Mouse (Mus musculus) hindbrain, embryonic 13.5 days (tissue): Measurements from ENCODE around the gene Aym1. TPM values are rescaled to one million over a fixed set of nuclear protein-coding genes. Genes with fewer than 3 reads are reported as not detected.
"Not testable (repeated sequence)": the region's sequence is repeated elsewhere in the genome, so short reads cannot be mapped to it uniquely, and the experiment has no call there.

Experiments used
- ATAC-seq: fragments of 200-750 bp; cut with Nextera tagmentation; 2 replicates; pipeline ENCODE4 v1.8.0; 2017; ENCODE audit warnings: moderate TSS enrichment; ENCODE audit not compliant: low FRiP score
- H3K27ac ChIP-seq: fragments of 300-500 bp; sonication (generic); 2 replicates; pipeline ENCODE4 v1.5.1; 2015; ENCODE audit warnings: inconsistent platforms, mild to moderate bottlenecking, moderate library complexity
- H3K27me3 ChIP-seq: fragments of 300-500 bp; sonication (generic); 2 replicates; pipeline ENCODE4 v1.6.1; 2015; ENCODE audit warnings: mild to moderate bottlenecking, inconsistent platforms
- H3K36me3 ChIP-seq: fragments of 300-500 bp; sonication (generic); 2 replicates; pipeline ENCODE4 v1.6.1; 2015; ENCODE audit warnings: mild to moderate bottlenecking, inconsistent platforms
- H3K4me1 ChIP-seq: fragments of 300-500 bp; sonication (generic); replicated peaks from 2 replicates; pipeline ENCODE4 v1.6.1; 2015; ENCODE audit warnings: inconsistent platforms
- H3K4me2 ChIP-seq: fragments of 300-500 bp; sonication (generic); 2 replicates; pipeline ENCODE4 v1.6.1; 2015; ENCODE audit warnings: inconsistent platforms, mild to moderate bottlenecking, moderate library complexity
- H3K4me3 ChIP-seq: fragments of 300-500 bp; sonication (generic); 2 replicates; pipeline ENCODE4 v1.5.1; 2015; ENCODE audit warnings: mild to moderate bottlenecking, inconsistent platforms
- H3K9ac ChIP-seq: fragments of 300-500 bp; sonication (generic); 2 replicates; pipeline ENCODE4 v1.6.1; 2015; ENCODE audit warnings: mild to moderate bottlenecking, inconsistent platforms
- H3K9me3 ChIP-seq: fragments of 300-500 bp; sonication (generic); 2 replicates; pipeline ENCODE4 v1.6.1; 2016; ENCODE audit warnings: inconsistent platforms
- WGBS: fragments of 180-500 bp; shearing (Covaris S2); methylation state at CpG from one replicate; pipeline ENCODE4 v1.1.7; 2015; 5-methylcytosine and 5-hydroxymethylcytosine counted together
- polyA plus RNA-seq: library from polyadenylated mRNA; unstranded; fragments of >200 nt; fragmentation: Nextera tagmentation; extraction: Ambion mirVana; gene quantifications from 2 replicates; pipeline ENCODE4 v1.2.1, GENCODE M21; 2015

The Aym1 gene
- polyA plus RNA-seq, 1 experiment from 2014 or later, result not detected

DNA sequence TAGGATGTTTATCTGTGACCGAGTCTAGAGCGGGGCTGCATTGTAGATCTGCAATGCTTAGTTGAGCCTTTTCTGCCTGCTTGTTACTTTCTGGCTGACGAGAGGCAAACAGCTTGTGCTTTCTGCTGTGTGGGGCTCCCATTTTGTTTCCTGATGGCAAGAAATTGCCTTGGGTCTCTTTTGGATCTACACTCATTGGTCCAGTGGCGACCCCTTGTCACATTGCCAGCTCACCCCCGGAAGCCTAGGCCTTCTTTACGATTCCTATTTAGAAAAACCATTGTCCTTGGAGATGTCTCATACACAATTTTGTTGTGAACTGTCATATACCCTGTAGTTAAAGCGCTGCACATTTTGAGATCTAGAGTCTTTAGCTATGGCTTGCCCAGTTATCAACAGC is 4.2 kb downstream of the Aym1 start:
- ATAC-seq, result no peak
- Histone ChIP-seq H3K36me3 (no peaks in the 10 kb centered on the region), H3K27me3 (peaks cover 48% of the 10 kb centered on the region), H3K4me2 (no peak overlapping the region), H3K4me1 (peaks cover 27% of the 10 kb centered on the region), H3K9me3 (no peaks in the 10 kb centered on the region), H3K4me3 (no peak overlapping the region), H3K27ac (no peak overlapping the region), H3K9ac (no peak overlapping the region)
- 73% methylated on average over 7 of the region's 7 CpGs for WGBS

DNA sequence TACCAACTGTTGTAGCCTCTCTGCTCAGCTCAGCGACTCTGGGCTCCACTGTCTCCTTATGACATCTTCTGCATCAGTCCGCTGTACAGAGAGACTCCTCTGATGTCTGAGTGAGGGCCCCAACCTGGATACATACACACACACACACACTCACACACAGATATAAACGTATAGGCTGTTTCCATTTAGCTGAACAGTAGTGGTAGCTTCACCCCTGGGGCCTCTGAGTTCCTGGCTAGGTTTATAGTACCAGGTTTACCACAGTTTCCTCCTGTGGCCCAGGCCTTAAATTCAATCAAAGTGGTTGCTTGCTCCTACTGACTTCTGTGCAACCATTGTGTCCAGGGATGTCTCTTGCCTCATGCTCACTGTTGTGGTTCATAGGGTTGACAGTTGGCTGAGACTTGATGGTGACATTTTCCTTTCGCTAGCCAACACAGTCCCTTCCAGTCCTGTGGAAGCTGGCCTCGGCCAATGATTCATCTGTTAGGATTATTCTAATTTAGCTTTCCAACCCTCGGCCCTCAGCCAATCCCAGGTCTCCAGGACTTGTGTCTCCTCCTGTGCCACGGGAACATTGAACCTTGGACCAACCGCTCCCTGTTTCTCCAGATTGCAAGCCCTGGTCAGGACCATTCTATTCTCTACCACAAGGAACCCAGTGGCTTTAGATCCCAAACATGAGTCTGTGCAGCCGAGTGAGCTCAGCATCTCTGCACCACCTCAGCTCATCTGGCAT is 5.3 kb downstream of the Aym1 start:
- Histone ChIP-seq H3K4me2 (no peak overlapping the region), H3K36me3 (no peaks in the 10 kb centered on the region), H3K9me3 (no peaks in the 10 kb centered on the region), H3K27me3 (peaks cover 52% of the 10 kb centered on the region), H3K4me3 (no peak overlapping the region), H3K4me1 (peaks cover 16% of the 10 kb centered on the region), H3K9ac (no peak overlapping the region), H3K27ac (no peak overlapping the region)
- no peak for ATAC-seq
- WGBS, result 85% methylated on average over 9 of the region's 9 CpGs

DNA sequence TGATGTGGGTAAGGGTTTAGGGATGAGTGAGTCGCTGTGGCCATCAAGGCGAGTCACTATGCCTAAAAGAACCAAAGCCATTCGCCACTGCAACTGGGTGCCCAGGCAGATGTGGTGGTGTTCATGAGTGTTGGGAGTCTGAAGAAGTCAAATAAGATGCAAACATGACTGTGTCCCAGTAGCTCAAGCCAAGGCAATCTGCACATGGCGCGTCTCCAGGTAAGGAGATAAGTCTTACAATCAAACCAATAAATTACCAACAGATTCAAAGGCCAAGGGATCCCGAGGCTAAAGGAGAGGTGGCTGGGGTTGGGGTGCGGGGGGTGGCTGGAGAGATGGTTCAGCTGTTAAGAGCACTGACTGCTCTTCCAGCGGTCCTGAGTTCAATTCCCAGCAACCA is 6.1 kb downstream of the Aym1 start:
- Histone ChIP-seq H3K4me1 (peaks cover 8% of the 10 kb centered on the region; the same call in 1 of the 2 replicates), H3K4me3 (no peak overlapping the region), H3K27ac (no peak overlapping the region), H3K9me3 (no peaks in the 10 kb centered on the region), H3K4me2 (no peak overlapping the region), H3K9ac (no peak overlapping the region), H3K27me3 (peaks cover 52% of the 10 kb centered on the region), H3K36me3 (no peaks in the 10 kb centered on the region)
- 94% methylated on average over 8 of the region's 8 CpGs for WGBS
- ATAC-seq, result no peak

DNA sequence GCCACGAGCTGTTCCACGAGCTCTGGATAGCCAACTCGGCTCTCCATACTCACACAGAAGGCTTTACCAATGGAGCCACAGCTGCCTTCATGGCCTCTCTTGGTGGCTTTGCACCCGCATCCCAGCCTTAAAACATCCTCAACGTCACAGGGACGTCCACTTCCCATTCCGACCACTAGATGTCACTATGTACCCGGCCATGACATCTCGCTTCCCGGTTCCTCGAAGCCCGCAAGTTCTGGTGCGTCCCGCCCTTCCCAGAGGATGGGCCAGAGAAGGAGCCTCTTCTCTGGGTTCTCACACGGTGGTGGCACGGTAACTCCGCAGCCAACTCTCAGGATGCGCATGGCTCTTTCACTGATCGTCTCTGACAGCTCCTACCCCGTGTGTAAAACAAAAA is 8.8 kb downstream of the Aym1 start:
- 3% methylated on average over 20 of the region's 20 CpGs for WGBS
- Histone ChIP-seq H3K36me3 (no peaks in the 10 kb centered on the region), H3K4me2 (no peak overlapping the region), H3K9me3 (no peaks in the 10 kb centered on the region), H3K4me3 (no peak overlapping the region), H3K9ac (no peak overlapping the region), H3K27ac (no peak overlapping the region), H3K27me3 (peaks cover 34% of the 10 kb centered on the region), H3K4me1 (no peaks in the 10 kb centered on the region)
- ATAC-seq, result peak; percentile 65; the same call in 1 of the 2 replicates

DNA sequence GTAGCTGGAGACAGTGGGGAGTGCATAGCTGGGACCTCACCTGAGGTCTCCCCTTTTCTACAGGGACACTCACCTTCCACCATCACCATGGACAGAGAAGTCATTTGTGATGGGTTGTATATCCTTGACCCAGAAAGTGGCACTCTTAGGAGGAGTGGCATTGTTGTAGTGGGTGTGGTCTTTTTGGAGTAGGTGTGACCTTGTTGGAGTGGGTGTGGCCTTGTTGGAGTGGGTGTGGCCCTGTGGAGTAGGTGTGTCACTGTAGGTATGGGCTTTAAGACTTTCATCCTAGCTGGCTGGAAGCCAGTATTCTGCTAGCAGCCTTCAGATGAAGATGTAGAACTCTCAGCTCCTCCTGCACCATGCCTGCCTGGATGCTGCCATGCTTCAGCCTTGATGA is 10.6 kb downstream of the Aym1 start:
- H3K36me3 ChIP-seq, result not testable (repeated sequence)

DNA sequence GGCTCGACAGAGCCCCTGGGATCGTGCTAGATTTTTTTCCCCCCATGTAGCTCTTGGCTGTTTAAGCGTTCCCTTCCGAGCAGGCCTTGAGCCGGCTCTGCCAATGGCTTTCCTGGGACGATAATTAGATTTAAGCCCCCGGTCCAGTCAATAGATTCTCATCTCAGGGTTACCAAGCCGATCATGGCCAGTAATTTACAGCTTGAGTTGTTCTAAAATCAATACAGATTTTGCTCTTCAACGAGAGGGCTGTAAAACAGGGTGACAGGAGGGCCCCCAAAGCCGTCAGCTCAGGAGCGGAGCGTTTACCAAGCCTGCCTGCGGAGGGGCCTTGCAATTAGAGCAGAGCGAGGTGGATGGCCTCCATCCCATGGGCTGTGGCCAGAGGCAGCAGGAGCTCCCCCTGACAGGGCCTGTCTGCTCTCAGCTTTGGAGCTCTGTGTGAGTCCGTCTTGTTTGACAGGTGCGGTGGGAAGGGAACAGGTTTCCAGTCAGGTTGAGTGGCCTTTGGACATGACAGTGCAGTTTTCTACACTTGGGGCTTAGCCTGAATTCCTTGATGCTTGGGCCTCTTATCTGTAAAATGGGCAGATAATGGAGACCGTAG is 12.3 kb downstream of the Aym1 start:
- no peaks in the 10 kb centered on the region for H3K9me3 ChIP-seq
- H3K36me3 ChIP-seq, result no peaks in the 10 kb centered on the region
- H3K4me1 ChIP-seq, result peaks cover 18% of the 10 kb centered on the region
- WGBS, result 82% methylated on average over 17 of the region's 17 CpGs
- ATAC-seq, result no peak
- peaks cover 22% of the 10 kb centered on the region for H3K27me3 ChIP-seq
- no peak overlapping the region for H3K4me2 ChIP-seq
- no peak overlapping the region for H3K4me3 ChIP-seq
- no peak overlapping the region for H3K9ac ChIP-seq
- H3K27ac ChIP-seq, result no peak overlapping the region

More for the DNA sequence above, 10.6 kb downstream of the Aym1 start:
- H3K9ac ChIP-seq, H3K4me2 ChIP-seq, H3K4me1 ChIP-seq, H3K27ac ChIP-seq, ATAC-seq, H3K4me3 ChIP-seq, H3K9me3 ChIP-seq: not testable (repeated sequence)
- peaks cover 30% of the 10 kb centered on the region for H3K27me3 ChIP-seq

DNA sequence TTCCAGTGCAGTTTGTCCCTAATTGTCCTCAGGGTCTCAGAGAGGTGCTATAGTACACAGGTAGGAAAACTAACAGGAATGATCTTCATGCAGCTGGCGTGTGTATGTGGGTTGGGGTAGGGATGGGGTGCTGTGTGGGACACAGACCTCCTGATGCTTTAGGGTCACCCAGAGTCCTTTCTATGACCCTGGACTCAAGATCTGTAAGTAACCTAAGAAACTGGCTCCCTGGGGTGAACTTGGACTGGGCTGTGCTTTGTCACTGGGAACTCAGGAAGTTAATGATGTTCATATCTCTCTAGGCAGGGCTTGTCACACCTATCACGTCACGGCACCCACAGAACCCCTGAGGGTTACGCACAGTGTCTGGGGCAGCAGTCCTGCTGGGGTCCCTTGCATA is 15.4 kb downstream of the Aym1 start:
- H3K4me3 ChIP-seq, result no peak overlapping the region
- peaks cover 3% of the 10 kb centered on the region; the same call in 1 of the 2 replicates for H3K27me3 ChIP-seq
- 54% methylated on average over 4 of the region's 4 CpGs for WGBS
- peaks cover 21% of the 10 kb centered on the region for H3K4me1 ChIP-seq
- H3K9me3 ChIP-seq, result no peaks in the 10 kb centered on the region
- no peak for ATAC-seq
- H3K36me3 ChIP-seq, result no peaks in the 10 kb centered on the region
- H3K4me2 ChIP-seq, result peak overlapping the region; percentile 54
- H3K27ac ChIP-seq, result peak overlapping the region; percentile 78
- peak overlapping the region; percentile 65; the same call in 1 of the 2 replicates for H3K9ac ChIP-seq

DNA sequence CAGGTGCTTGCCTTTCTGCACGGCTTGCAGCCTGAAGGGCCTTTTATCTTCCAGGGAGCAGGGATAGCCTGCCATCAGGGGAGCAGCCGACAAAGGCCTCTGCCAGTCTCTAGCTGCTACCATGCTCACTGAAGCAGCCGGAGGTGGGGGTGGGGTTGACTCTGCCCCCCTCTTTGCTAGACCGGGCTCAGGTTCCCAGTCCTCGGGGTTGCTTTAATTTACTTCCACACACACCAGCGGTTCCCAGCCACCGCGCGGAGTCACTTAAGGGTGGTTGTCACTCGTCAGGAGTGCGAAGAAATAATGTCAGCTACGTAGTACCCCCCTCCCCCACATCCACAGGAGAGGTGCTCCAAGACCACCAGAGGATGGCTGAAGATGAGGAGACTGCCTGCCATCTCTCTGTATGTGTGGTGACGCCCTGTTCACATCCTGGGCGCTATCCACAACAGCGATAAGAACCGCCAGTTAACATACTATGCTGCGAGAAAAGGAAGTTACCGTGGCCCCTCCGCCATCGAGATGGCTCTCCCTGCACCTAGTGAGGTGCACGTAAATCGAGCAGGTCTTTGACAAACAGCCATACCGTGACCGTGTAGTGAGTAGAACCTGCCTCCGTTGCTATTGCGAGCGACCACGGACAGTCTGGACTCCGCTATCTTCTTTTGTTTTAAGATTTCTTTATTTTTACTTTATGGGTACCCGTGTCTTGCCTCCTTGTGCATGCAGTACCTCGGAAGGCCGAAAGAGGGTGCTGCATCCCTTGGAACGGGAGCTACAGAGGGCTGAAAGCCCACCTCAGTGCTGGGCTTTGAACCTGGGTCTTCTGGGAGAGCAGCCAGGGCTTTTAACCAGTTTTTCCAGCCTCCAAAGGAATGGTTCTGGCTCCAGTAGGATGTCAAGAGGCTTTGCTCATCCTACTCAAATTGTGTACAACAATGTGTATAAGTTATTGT is 16.2 kb downstream of the Aym1 start:
- peak; percentile 67 for ATAC-seq
- WGBS, result 3% methylated on average over 33 of the region's 33 CpGs
- no peaks in the 10 kb centered on the region for H3K36me3 ChIP-seq

DNA sequence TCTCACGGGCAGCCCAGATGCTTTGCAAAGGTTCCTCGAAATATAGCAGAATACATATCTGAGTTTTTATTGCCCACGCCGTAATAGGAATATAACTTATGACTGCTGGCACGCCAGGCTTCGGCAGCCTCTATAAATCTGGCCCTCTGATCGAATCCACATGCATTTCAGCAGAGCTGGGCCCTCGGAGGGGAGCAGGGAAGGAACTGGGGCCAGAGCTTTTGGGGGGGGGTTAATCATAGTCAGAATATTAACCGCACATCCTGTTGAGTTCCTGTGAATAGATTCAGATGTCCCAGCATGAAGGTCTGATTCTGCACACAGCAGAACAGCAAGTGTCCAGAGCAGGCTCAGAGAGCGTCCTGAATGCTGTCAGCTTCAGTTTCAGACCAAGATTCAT is 17.2 kb downstream of the Aym1 start:
- peak overlapping the region; percentile 44; the same call in 1 of the 2 replicates for H3K27ac ChIP-seq
- no peak for ATAC-seq
- no peaks in the 10 kb centered on the region for H3K9me3 ChIP-seq
- WGBS, result 75% methylated on average over 10 of the region's 10 CpGs
- H3K4me2 ChIP-seq, result no peak overlapping the region
- no peaks in the 10 kb centered on the region for H3K36me3 ChIP-seq
- no peak overlapping the region for H3K4me3 ChIP-seq
- H3K4me1 ChIP-seq, result peaks cover 21% of the 10 kb centered on the region
- no peak overlapping the region for H3K9ac ChIP-seq
- H3K27me3 ChIP-seq, result peaks cover 3% of the 10 kb centered on the region; the same call in 1 of the 2 replicates

More for the DNA sequence above, 16.2 kb downstream of the Aym1 start:
- H3K4me2 ChIP-seq, result peak overlapping the region; percentile 54
- peak overlapping the region; percentile 78 for H3K27ac ChIP-seq
- peak overlapping the region; percentile 31 for H3K4me3 ChIP-seq
- peaks cover 21% of the 10 kb centered on the region for H3K4me1 ChIP-seq
- H3K9ac ChIP-seq, result peak overlapping the region; percentile 65
- peaks cover 3% of the 10 kb centered on the region; the same call in 1 of the 2 replicates for H3K27me3 ChIP-seq
- H3K9me3 ChIP-seq, result no peaks in the 10 kb centered on the region

DNA sequence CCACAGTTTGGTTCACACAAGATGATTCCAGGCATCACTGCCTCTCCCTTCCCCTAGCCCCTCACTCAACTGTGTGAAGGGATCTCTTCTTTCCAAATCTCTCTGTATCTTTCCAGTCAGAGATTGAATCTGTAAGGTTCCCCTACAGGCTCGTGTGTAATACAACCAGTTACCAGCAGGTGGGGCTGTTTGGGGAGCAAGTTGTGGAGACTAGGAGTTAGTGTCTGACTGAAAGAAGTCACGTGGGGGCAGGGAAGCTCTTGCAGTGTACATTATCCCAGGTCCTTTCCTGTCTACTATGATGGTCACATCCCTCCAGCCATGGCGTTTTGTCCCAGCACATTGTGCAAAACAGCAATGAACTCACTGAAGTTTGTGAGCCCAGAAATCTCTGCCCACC is 18.7 kb downstream of the Aym1 start:
- no peak for ATAC-seq
- peaks cover 3% of the 10 kb centered on the region; the same call in 1 of the 2 replicates for H3K27me3 ChIP-seq
- no peaks in the 10 kb centered on the region for H3K9me3 ChIP-seq
- no peak overlapping the region for H3K27ac ChIP-seq
- no peak overlapping the region for H3K4me2 ChIP-seq
- peaks cover 29% of the 10 kb centered on the region for H3K4me1 ChIP-seq
- no peaks in the 10 kb centered on the region for H3K36me3 ChIP-seq
- no peak overlapping the region for H3K4me3 ChIP-seq
- 29% methylated on average over 3 of the region's 3 CpGs for WGBS
- H3K9ac ChIP-seq, result no peak overlapping the region

DNA sequence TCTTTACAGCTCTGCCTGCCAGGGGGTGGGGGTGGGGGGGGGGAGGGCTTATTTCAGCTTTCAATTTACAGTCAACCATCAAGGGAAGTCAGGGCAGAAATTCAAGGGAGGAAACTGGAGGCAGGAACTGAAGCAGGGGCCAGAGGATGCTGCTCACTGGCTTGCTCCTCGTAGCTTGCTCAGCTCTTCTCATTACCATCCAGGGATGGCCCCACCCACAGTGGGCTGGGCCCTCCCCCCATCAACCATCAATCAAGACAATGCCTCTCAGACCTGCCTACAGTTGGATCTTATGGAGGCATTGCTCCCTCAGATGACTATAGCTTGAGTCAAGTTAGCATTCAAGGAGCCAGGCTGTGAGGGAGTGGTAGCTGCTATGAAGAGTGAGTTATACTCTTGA is 19.2 kb downstream of the Aym1 start:
- ATAC-seq, result no peak
- no peak overlapping the region for H3K27ac ChIP-seq
- 94% methylated on average over 1 of the region's 1 CpGs for WGBS

DNA sequence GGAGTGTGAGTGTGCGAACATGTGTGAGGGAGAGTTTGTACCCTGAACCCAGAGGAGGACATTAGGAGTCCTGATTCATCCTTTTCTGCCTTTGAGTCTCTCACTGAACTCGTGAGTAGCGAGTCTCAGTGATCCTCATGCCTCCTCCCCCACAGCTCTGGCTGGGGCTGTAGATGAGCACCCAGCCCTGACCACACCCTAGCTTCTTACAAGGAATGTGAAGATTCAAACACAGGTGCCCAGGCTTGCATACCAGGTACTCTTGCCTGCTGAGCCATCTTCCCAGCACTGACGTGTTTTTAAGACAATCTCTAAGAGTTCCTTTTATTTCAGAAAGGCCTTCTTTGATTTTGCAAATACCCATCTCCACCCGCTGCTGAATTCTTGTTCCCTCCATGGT is 22.3 kb downstream of the Aym1 start:
- peaks cover 10% of the 10 kb centered on the region; the same call in 1 of the 2 replicates for H3K4me1 ChIP-seq
- ATAC-seq, result no peak
- H3K27me3 ChIP-seq, result no peaks in the 10 kb centered on the region
- no peaks in the 10 kb centered on the region for H3K9me3 ChIP-seq
- H3K4me3 ChIP-seq, result no peak overlapping the region
- H3K9ac ChIP-seq, result no peak overlapping the region
- H3K27ac ChIP-seq, result peak overlapping the region; percentile 36; the same call in 1 of the 2 replicates
- 71% methylated on average over 5 of the region's 5 CpGs for WGBS
- H3K4me2 ChIP-seq, result no peak overlapping the region
- H3K36me3 ChIP-seq, result no peaks in the 10 kb centered on the region

More for the DNA sequence above, 19.2 kb downstream of the Aym1 start:
- H3K9ac ChIP-seq, result no peak overlapping the region
- no peaks in the 10 kb centered on the region for H3K9me3 ChIP-seq
- no peak overlapping the region for H3K4me3 ChIP-seq
- H3K4me2 ChIP-seq, result no peak overlapping the region
- H3K4me1 ChIP-seq, result peaks cover 29% of the 10 kb centered on the region
- H3K36me3 ChIP-seq, result no peaks in the 10 kb centered on the region
- peaks cover 1% of the 10 kb centered on the region; the same call in 1 of the 2 replicates for H3K27me3 ChIP-seq
